In the genomic region with DNA sequence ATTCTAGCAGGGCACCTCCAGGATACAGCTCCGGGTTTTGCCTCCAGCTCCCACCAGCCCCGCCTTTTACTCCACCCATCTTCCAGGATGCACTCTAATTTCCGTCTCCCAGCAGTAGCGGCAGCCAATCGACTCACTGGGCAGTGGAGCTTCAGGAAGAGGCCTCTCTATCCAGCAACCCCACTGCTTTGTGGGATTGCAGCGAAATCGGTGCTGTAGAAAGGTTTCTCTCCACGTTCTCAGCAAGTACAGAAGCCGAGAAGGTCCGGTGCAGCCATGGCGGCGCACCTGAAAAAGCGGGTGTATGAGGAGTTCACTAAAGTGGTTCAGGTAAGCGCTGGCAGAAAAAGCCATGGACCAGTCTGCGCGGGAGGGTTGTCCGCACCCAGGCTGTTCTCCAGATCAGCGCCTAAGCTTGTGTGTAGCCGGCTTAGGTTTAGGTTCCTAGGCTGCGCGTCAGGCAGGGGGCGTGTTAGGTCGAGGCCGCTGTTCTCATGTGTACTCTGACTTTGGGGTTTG, we compare ENCODE assay signal across 8 mouse cellular contexts. TPM values are rescaled to one million over a fixed set of nuclear protein-coding genes. Genes with fewer than 3 reads are reported as not detected.
A peak's percentile ranks its signal among the peaks of the same experiment; 100 is the strongest.
DNase-seq lines count a peak whose midpoint lies in the region; ATAC-seq lines count a peak whose summit lies in the region.

Gene Ints4 (plus strand): TSS at position 136 of the 519 bp plus-strand sequence.

- WGBS in hindbrain, embryonic 11.5 days, result under 1% methylated on average over 24 of the region's 24 CpGs

- H3K27me3 ChIP-seq in hindbrain, embryonic 11.5 days (ENCODE audit: control insufficient read depth, insufficient read depth, low read length), result no peaks in the 10 kb centered on the region

- peak within 1 kb of the TSS; percentile 79 for H3K9ac ChIP-seq in hindbrain, embryonic 11.5 days (ENCODE audit: low read depth, low read length)

- peak; percentile 94 for DNase-seq in Muller cell, postnatal 12 days (ENCODE audit: inconsistent ontology term)
- DNase-seq in cerebellum, adult 9-11 months, result peak; percentile 96
- peak; percentile 94 to 98 for DNase-seq in frontal cortex, adult 2 months (ENCODE audit: extremely low spot score in 1 of 2, low spot score in 1 of 2)
- peak; percentile 88 for DNase-seq in hindbrain, embryonic 11.5 days (ENCODE audit: low spot score)
- DNase-seq in layer of hippocampus, postnatal 10 days (ENCODE audit: low spot score in 2 of 2), result peak; percentile 83 to 89
- peak; percentile 98 for DNase-seq in lung, postnatal 10 days
- peak; percentile 87 for DNase-seq in ovary, postnatal 36 days (ENCODE audit: low spot score)
- DNase-seq in thymus, postnatal 25 days, result peak; percentile 88

- peak; percentile 100 for ATAC-seq in hindbrain, embryonic 11.5 days (ENCODE audit: low FRiP score)

- peak within 1 kb of the TSS; percentile 79 for H3K4me2 ChIP-seq in hindbrain, embryonic 11.5 days (replicated peaks; ENCODE audit: low read depth, low read length)

- no peaks in the 10 kb centered on the region for H3K36me3 ChIP-seq in hindbrain, embryonic 11.5 days (ENCODE audit: control insufficient read depth, insufficient read depth, low read length)

- H3K27ac ChIP-seq in hindbrain, embryonic 11.5 days (ENCODE audit: low read depth, low read length), result 0 out of 2 replicates have a peak within 1 kb of the TSS, but pooled peaks have one; percentile 39

- no peaks in the 10 kb centered on the region for H3K4me1 ChIP-seq in hindbrain, embryonic 11.5 days (replicated peaks; ENCODE audit: control insufficient read depth, insufficient read depth, low read length)

- H3K9me3 ChIP-seq in hindbrain, embryonic 11.5 days (ENCODE audit: control insufficient read depth, low read length), result no peaks in the 10 kb centered on the region

- H3K4me3 ChIP-seq in hindbrain, embryonic 11.5 days (ENCODE audit: low read depth, low read length), result peak within 1 kb of the TSS; percentile 77

RNA-seq across cellular contexts. Expression of gene Ints4, which starts in this region (rescaled TPM):
- 50.7 and 67.3 TPM in 2 replicates for polyA plus RNA-seq in frontal cortex, adult 2 months (2012; rRNA removed)
- 64.8 and 66.3 TPM in 2 replicates for polyA plus RNA-seq in hindbrain, embryonic 11.5 days (2014; fragmentation: Nextera tagmentation; extraction: Ambion mirVana)
- total RNA-seq in layer of hippocampus, postnatal 10 days (2021), result 10 to 100 TPM; 27.5 to 30.1 TPM

Comparison
In these comparisons a context has a peak if more than half of its experiments do, and no peak if none do; other contexts are left out.
1. Peak in every context shown above with its lines: DNase-seq, ATAC-seq, H3K4me3 ChIP-seq and H3K27ac ChIP-seq.